In genomic region chr10:127120301-127121065, GRCm38 (mm10) we compare ENCODE assay signal across 8 mouse cellular contexts. TPM values are rescaled to one million over a fixed set of nuclear protein-coding genes. Genes with fewer than 3 reads are reported as not detected.
DNase-seq lines count a peak whose midpoint lies in the region; ATAC-seq and TF ChIP-seq lines count a peak whose summit lies in the region.

No protein-coding gene starts in this region.

- no peaks in the 10 kb centered on the region for H3K9me3 ChIP-seq in heart, embryonic 13.5 days
- H3K9me3 ChIP-seq in hindbrain, embryonic 10.5 days = no peaks in the 10 kb centered on the region

- no peaks in the 10 kb centered on the region for H3K27me3 ChIP-seq in heart, embryonic 13.5 days (replicated peaks)
- no peaks in the 10 kb centered on the region for H3K27me3 ChIP-seq in C2C12 (ENCODE audit: control insufficient read depth, insufficient read depth, insufficient read length)
- H3K27me3 ChIP-seq in hindbrain, embryonic 10.5 days (ENCODE audit: insufficient read depth, poor library complexity, severe bottlenecking) = no peaks in the 10 kb centered on the region

- peak overlapping the region; percentile 99 for H3K4me2 ChIP-seq in heart, embryonic 13.5 days

- DNase-seq in heart, adult 8-10 months (ENCODE audit: low spot score) = no peak
- peak; percentile 38 to 46 for DNase-seq in cerebellum, postnatal 14 days
- DNase-seq in hindbrain, embryonic 10.5 days (ENCODE audit: low spot score) = no peak
- no peak for DNase-seq in spleen, postnatal 14 days (ENCODE audit: low spot score in 2 of 2)

- ATAC-seq in heart, embryonic 13.5 days (ENCODE audit: extremely low read depth, insufficient number of reproducible peaks, low FRiP score, low TSS enrichment) = no peak
- ATAC-seq in megakaryocyte progenitor cell, adult 5-6 weeks (replicated peaks; ENCODE audit: poor library complexity) = no peak

- no peak overlapping the region for H3K27ac ChIP-seq in heart, embryonic 13.5 days (replicated peaks)
- peak overlapping the region; percentile 85 for H3K27ac ChIP-seq in hindbrain, embryonic 10.5 days
- H3K27ac ChIP-seq in macrophage = peak overlapping the region; percentile 59

- H3K4me3 ChIP-seq in heart, embryonic 13.5 days = peak overlapping the region; percentile 95
- H3K4me3 ChIP-seq in C2C12 (ENCODE audit: insufficient read depth, poor library complexity, severe bottlenecking) = peak overlapping the region; percentile 90
- H3K4me3 ChIP-seq in hindbrain, embryonic 10.5 days = peak overlapping the region; percentile 81
- peak overlapping the region; percentile 100 for H3K4me3 ChIP-seq in macrophage (ENCODE audit: inconsistent target)

- H3K4me1 ChIP-seq in heart, embryonic 13.5 days = peaks cover 17% of the 10 kb centered on the region
- peaks cover 30% of the 10 kb centered on the region for H3K4me1 ChIP-seq in hindbrain, embryonic 10.5 days (replicated peaks)

- H3K79me3 ChIP-seq in C2C12 (ENCODE audit: low read depth) = no peaks in the 10 kb centered on the region

- peaks cover 39% of the 10 kb centered on the region for H3K36me3 ChIP-seq in heart, embryonic 13.5 days
- H3K36me3 ChIP-seq in C2C12 (ENCODE audit: control insufficient read depth, insufficient read depth) (peaks cover 26% of the 10 kb centered on the region), macrophage (ENCODE audit: inconsistent target) (peaks cover 36% of the 10 kb centered on the region)
- H3K36me3 ChIP-seq in hindbrain, embryonic 10.5 days = peaks cover 41% of the 10 kb centered on the region

- no peak for TF ChIP-seq CTCF in C2C12 (IDR thresholded peaks at IDR 0.05; ENCODE audit: control insufficient read depth, insufficient read depth, insufficient read length)

- peak overlapping the region; percentile 91 for H3K9ac ChIP-seq in heart, embryonic 13.5 days

- 3% methylated on average over 34 of the region's 34 CpGs for WGBS in heart, embryonic 13.5 days
- WGBS in hindbrain, embryonic 10.5 days = 3% methylated on average over 34 of the region's 34 CpGs
- WGBS in macrophage (ENCODE audit: missing documents) = 4% methylated on average over 32 of the region's 34 CpGs

- H3K79me2 ChIP-seq in C2C12 (ENCODE audit: control insufficient read depth, insufficient read depth) (no peaks in the 10 kb centered on the region), macrophage (ENCODE audit: inconsistent target) (peaks cover 14% of the 10 kb centered on the region)

- H3ac ChIP-seq in C2C12 (ENCODE audit: control insufficient read depth, insufficient read length, low read depth) = peak overlapping the region; percentile 88

TF ChIP-seq in C2C12, 6 proteins besides CTCF, POLR2A, EP300 and RAD21:
- TF ChIP-seq FOSL1 (IDR thresholded peaks at IDR 0.05; ENCODE audit: insufficient read depth, low read length, poor library complexity, severe bottlenecking) = no peak
- TF ChIP-seq CEBPB (IDR thresholded peaks at IDR 0.05; ENCODE audit: low read depth) = no peak
- TF ChIP-seq MYOG (IDR thresholded peaks at IDR 0.05; ENCODE audit: control insufficient read depth, extremely low read depth, insufficient read length) = no peak
- no peak for TF ChIP-seq MYOD1 (IDR thresholded peaks at IDR 0.05; ENCODE audit: control insufficient read depth, insufficient read length, low read depth)
- TF ChIP-seq USF1 (IDR thresholded peaks at IDR 0.05; ENCODE audit: low read depth) = no peak
- no peak for TF ChIP-seq MAX (IDR thresholded peaks at IDR 0.05)

RNA-seq across cellular contexts. Expression of gene Os9, which starts 0.4 kb away (rescaled TPM):
- polyA plus RNA-seq in heart, embryonic 13.5 days (2015; fragmentation: Nextera tagmentation; extraction: Ambion mirVana) = 48.0 and 49.5 TPM in 2 replicates
- 10 to 100 TPM; 22.2 to 31.6 (median 24.1) TPM for total RNA-seq in heart, adult 8-10 months (2022)
- 35.6 TPM for polyA plus RNA-seq in C2C12 (2012; fragmentation: generic; extraction: Trizol)
- polyA plus RNA-seq in hindbrain, embryonic 10.5 days (2016; fragmentation: Nextera tagmentation; extraction: Ambion mirVana) = 69.4 and 85.5 TPM in 2 replicates
- total RNA-seq in macrophage (2018; cell fraction: chromatin; rRNA removed) = 10 to 100 TPM; 17.3 to 74.5 (median 54.7) TPM
- total RNA-seq in macrophage (2018; cell fraction: cytosol; rRNA removed) = 100 to 1,000 TPM; 126 to 231 (median 174) TPM
- 100 to 1,000 TPM in 25 of 26 experiments, 10 to 100 TPM in 1; 63.6 to 321 (median 251) TPM for total RNA-seq in macrophage (2018; cell fraction: nucleus; rRNA removed)
- polyA plus RNA-seq in macrophage (2018) = 173 to 355 TPM (median 215 TPM) in 3 replicates
- 40.1 and 43.7 TPM in 2 replicates for total RNA-seq in megakaryocyte progenitor cell, adult 5-6 weeks (2015)
- 192 and 207 TPM in 2 replicates for total RNA-seq in megakaryocyte progenitor cell, adult 5-6 weeks (2017)

RNA-seq across cellular contexts. Expression of gene B4galnt1, which starts 44.5 kb away (rescaled TPM):
- polyA plus RNA-seq in heart, embryonic 13.5 days (2015; fragmentation: Nextera tagmentation; extraction: Ambion mirVana) = 1.2 and 1.7 TPM in 2 replicates
- total RNA-seq in heart, adult 8-10 months (2022) = 1 to 10 TPM; 1.2 to 3.2 (median 1.5) TPM
- polyA plus RNA-seq in C2C12 (2012; fragmentation: generic; extraction: Trizol) (23.8 TPM), macrophage (2018) (37.2 to 59.2 TPM (median 48.4 TPM) in 3 replicates)
- 4.4 and 12.7 TPM in 2 replicates for polyA plus RNA-seq in hindbrain, embryonic 10.5 days (2016; fragmentation: Nextera tagmentation; extraction: Ambion mirVana)
- total RNA-seq in macrophage (2018; cell fraction: chromatin; rRNA removed) = 10 to 100 TPM in 23 of 26 experiments, 1 to 10 TPM in 3; 5.7 to 68.9 (median 24.3) TPM
- total RNA-seq in macrophage (2018; cell fraction: cytosol; rRNA removed) = 10 to 100 TPM; 29.1 to 74.7 (median 52.3) TPM
- total RNA-seq in macrophage (2018; cell fraction: nucleus; rRNA removed) = 10 to 100 TPM; 25.7 to 91.1 (median 47.9) TPM
- total RNA-seq in megakaryocyte progenitor cell, adult 5-6 weeks (2015) = 212 and 219 TPM in 2 replicates
- 122 and 139 TPM in 2 replicates for total RNA-seq in megakaryocyte progenitor cell, adult 5-6 weeks (2017)

RNA-seq across cellular contexts. Expression of gene Agap2, which starts 45.4 kb away (rescaled TPM):
- polyA plus RNA-seq in heart, embryonic 13.5 days (2015; fragmentation: Nextera tagmentation; extraction: Ambion mirVana) = not detected in 2 replicates
- total RNA-seq in heart, adult 8-10 months (2022) = 1 to 10 TPM; 3.6 to 6.1 (median 4.8) TPM
- polyA plus RNA-seq in C2C12 (2012; fragmentation: generic; extraction: Trizol) (3.2 TPM), macrophage (2018) (0.25 to 0.89 TPM (median 0.42 TPM) in 3 replicates)
- 0.12 and 0.33 TPM in 2 replicates for polyA plus RNA-seq in hindbrain, embryonic 10.5 days (2016; fragmentation: Nextera tagmentation; extraction: Ambion mirVana)
- total RNA-seq in macrophage (2018; cell fraction: chromatin; rRNA removed) = 1 to 10 TPM in 7 of 26 experiments, under 1 TPM in 14, not detected in 5; 0.15 to 3.4 (median 0.46) TPM
- total RNA-seq in macrophage (2018; cell fraction: cytosol; rRNA removed) = 1 to 10 TPM in 5 of 26 experiments, under 1 TPM in 21; 0.11 to 2.2 (median 0.39) TPM
- 1 to 10 TPM in 14 of 26 experiments, under 1 TPM in 11, not detected in 1; 0.17 to 3.9 (median 1.2) TPM for total RNA-seq in macrophage (2018; cell fraction: nucleus; rRNA removed)
- 5.3 and 9.7 TPM in 2 replicates for total RNA-seq in megakaryocyte progenitor cell, adult 5-6 weeks (2015)
- total RNA-seq in megakaryocyte progenitor cell, adult 5-6 weeks (2017) = 37.4 and 41.4 TPM in 2 replicates

RNA-seq across cellular contexts. Expression of gene Tspan31, which starts 50.4 kb away (rescaled TPM):
- polyA plus RNA-seq in heart, embryonic 13.5 days (2015; fragmentation: Nextera tagmentation; extraction: Ambion mirVana) = 110 and 114 TPM in 2 replicates
- total RNA-seq in heart, adult 8-10 months (2022) = 10 to 100 TPM; 43.7 to 50.9 (median 48.6) TPM
- 118 TPM for polyA plus RNA-seq in C2C12 (2012; fragmentation: generic; extraction: Trizol)
- 177 and 187 TPM in 2 replicates for polyA plus RNA-seq in hindbrain, embryonic 10.5 days (2016; fragmentation: Nextera tagmentation; extraction: Ambion mirVana)
- 10 to 100 TPM; 20.1 to 54.5 (median 33.9) TPM for total RNA-seq in macrophage (2018; cell fraction: chromatin; rRNA removed)
- 100 to 1,000 TPM in 25 of 26 experiments, 10 to 100 TPM in 1; 93.9 to 147 (median 122) TPM for total RNA-seq in macrophage (2018; cell fraction: cytosol; rRNA removed)
- 100 to 1,000 TPM in 8 of 26 experiments, 10 to 100 TPM in 18; 50.1 to 140 (median 91.8) TPM for total RNA-seq in macrophage (2018; cell fraction: nucleus; rRNA removed)
- polyA plus RNA-seq in macrophage (2018) = 104 to 129 TPM (median 119 TPM) in 3 replicates
- total RNA-seq in megakaryocyte progenitor cell, adult 5-6 weeks (2015) = 93.8 and 97.5 TPM in 2 replicates
- 67.2 and 73.0 TPM in 2 replicates for total RNA-seq in megakaryocyte progenitor cell, adult 5-6 weeks (2017)

RNA-seq across cellular contexts. Expression of gene Cdk4, which starts 57.1 kb away (rescaled TPM):
- polyA plus RNA-seq in heart, embryonic 13.5 days (2015; fragmentation: Nextera tagmentation; extraction: Ambion mirVana) = 1,002 and 1,117 TPM in 2 replicates
- total RNA-seq in heart, adult 8-10 months (2022) = 10 to 100 TPM; 74.9 to 90.0 (median 79.0) TPM
- polyA plus RNA-seq in C2C12 (2012; fragmentation: generic; extraction: Trizol) (714 TPM), macrophage (2018) (131 to 178 TPM (median 145 TPM) in 3 replicates)
- 2,665 and 2,802 TPM in 2 replicates for polyA plus RNA-seq in hindbrain, embryonic 10.5 days (2016; fragmentation: Nextera tagmentation; extraction: Ambion mirVana)
- 100 to 1,000 TPM in 6 of 26 experiments, 10 to 100 TPM in 20; 24.2 to 132 (median 59.4) TPM for total RNA-seq in macrophage (2018; cell fraction: chromatin; rRNA removed)
- total RNA-seq in macrophage (2018; cell fraction: cytosol; rRNA removed) = 100 to 1,000 TPM in 9 of 26 experiments, 10 to 100 TPM in 17; 62.4 to 138 (median 87.8) TPM
- total RNA-seq in macrophage (2018; cell fraction: nucleus; rRNA removed) = 100 to 1,000 TPM in 7 of 26 experiments, 10 to 100 TPM in 19; 37.6 to 217 (median 77.9) TPM
- total RNA-seq in megakaryocyte progenitor cell, adult 5-6 weeks (2015) = 781 and 827 TPM in 2 replicates
- total RNA-seq in megakaryocyte progenitor cell, adult 5-6 weeks (2017) = 536 and 567 TPM in 2 replicates

Comparison
In these comparisons a context has a peak if more than half of its experiments do, and no peak if none do; other contexts are left out.
1. DNase-seq: peak in cerebellum, postnatal 14 days (2 of 2); none in heart, adult 8-10 months (single experiment), hindbrain, embryonic 10.5 days (single experiment) and spleen, postnatal 14 days (0 of 2).
2. Peak in every context shown above with its lines, with median percentiles within 50 percentile points of each other: H3K4me3 ChIP-seq.